Mouse (Mus musculus) fibroblast of lung, adult 2 months (primary cell): ENCODE data around the gene Adad2.

Source experiments
- DNase-seq: peaks from one replicate; pipeline ENCODE4 v3.0.0-alpha.2; 2011; ENCODE audit warnings: low read depth

Gene Adad2

DNA sequence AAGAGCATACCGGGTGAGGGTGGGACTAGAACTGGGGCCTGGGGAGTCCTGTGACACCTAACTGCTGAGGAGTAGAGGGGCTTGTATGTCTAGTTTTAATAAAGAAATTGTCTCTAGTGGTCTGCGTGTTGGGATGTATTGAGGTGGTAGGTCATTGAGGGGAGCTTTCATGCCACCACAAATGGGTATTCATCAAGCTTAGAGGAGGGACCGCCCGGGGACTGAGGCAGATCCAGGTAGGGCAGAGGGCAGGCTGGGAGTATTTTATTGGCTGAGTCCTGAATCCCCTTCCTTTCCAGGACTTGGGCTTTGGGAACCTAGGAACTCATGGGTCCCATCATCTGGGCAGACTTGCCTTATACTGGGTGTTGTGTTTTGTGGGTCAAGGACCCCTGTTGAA, 4.3 kb downstream of the Adad2 start:
- no peak for DNase-seq

- no peak for DNase-seq
Observed at GRCm38 (mm10) chr8:119617586-119617985, 5.0 kb downstream of the Adad2 start.

- DNase-seq, result no peak
Observed at GRCm38 (mm10) chr8:119618887-119619286, 6.3 kb downstream of the Adad2 start.

GRCm38 (mm10) chr8:119620116-119620840, 7.7 kb downstream of the Adad2 start:
- no peak for DNase-seq

- no peak for DNase-seq
Observed at GRCm38 (mm10) chr8:119620848-119621465, 8.4 kb downstream of the Adad2 start.

GRCm38 (mm10) chr8:119622555-119622954, 10.0 kb downstream of the Adad2 start:
- DNase-seq, result no peak

GRCm38 (mm10) chr8:119623061-119623460, 10.5 kb downstream of the Adad2 start:
- DNase-seq, result no peak

- no peak for DNase-seq
Observed at GRCm38 (mm10) chr8:119623744-119624143, 11.2 kb downstream of the Adad2 start.

- DNase-seq, result no peak
Observed at GRCm38 (mm10) chr8:119624916-119625315, 12.4 kb downstream of the Adad2 start.

DNA sequence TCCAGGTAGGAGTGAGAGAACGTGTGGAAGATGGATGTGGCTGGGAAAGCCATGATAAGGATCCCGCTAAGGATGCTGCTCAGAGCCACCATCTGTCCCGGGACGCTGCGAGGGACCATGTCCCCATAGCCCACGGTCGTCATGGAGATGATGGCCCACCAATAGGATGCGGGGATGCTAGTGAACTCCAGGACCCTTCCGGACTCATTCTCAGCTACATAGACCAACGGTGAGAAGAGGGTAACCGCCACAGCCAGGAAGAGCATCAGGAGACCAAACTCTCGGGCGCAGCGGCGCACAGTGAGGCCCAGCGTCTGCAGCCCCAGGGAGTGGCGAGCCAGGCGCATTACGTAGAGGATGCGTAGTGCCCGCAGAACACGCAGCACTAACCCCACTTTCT, 13.2 kb downstream of the Adad2 start:
- no peak for DNase-seq

- DNase-seq, result no peak
Observed at GRCm38 (mm10) chr8:119627199-119627598, 14.7 kb downstream of the Adad2 start.

DNA sequence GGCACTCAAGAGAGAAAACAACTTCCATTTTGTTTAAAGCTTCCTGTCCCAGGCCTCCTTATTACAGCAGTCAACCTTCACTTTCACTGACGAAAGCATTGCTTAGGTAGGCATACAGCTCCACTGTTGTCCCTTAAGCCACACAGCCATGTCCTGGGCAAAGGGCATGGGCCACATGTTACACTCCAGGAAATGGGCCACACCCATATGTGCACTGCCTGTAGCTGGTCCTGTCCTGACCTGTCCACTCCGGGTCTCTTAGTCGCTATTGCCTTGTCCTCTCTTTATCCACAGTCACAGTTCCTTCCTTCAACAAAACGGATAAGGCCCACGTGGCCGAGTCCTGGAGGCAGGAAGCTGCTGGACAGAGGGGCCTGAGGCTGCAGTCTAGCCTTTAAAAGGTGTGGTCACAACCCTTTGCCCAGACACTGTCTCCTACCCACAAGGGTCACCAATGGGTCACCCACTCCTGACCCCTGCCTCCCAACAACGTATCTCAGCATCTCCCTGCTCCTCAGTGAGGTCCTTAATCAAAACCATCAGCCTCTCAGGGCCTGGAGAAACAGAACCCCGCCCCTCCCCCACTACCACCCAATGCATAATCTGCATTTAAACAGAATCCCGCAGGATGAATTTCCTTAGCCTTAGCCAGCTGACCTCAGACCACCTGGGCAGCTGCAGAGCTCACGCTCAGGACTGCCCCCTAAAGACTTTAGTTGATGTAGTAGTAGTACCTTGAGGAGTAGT, 15.2 kb downstream of the Adad2 start:
- DNase-seq, result no peak

DNA sequence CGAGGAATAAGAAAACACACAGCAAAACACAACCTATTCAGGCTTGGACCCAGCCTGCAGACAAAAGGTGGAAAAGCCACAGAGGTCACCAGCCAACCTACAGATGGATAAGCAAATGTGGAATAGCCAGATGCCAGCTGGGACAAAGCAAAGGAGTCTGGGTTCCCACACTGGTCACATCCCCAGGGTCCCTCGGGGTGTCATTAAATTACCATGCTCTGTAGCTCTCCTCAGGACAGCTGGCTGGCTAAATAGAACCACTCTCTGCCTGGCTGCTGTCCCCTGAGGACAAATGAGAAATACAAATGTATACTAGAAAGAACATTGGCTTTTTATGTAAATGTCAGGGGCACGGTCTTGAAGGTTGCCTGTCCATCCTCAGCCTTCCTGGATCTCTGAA, 18.3 kb downstream of the Adad2 start:
- no peak for DNase-seq

DNA sequence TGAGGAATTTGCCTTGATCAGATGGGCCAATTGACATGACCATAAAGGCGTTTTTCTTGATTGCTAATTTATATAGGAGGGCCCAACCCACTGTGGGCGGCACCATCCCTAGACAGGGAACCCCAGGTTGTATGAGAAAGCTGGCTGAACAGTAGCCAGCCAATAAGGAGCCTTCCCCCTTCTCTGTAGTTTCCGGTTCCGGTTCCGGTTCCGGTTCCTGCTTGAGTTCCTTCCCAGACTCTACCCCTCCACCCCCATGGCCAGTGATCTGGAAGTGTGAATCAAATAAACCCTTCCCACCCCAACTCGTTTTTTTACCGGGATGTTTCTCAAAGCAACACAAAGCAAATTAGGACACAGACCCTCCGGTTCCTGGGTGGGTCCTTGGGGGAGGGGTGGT, 19.7 kb downstream of the Adad2 start:
- no peak for DNase-seq

GRCm38 (mm10) chr8:119632909-119633308, 20.4 kb downstream of the Adad2 start:
- DNase-seq, result no peak

DNA sequence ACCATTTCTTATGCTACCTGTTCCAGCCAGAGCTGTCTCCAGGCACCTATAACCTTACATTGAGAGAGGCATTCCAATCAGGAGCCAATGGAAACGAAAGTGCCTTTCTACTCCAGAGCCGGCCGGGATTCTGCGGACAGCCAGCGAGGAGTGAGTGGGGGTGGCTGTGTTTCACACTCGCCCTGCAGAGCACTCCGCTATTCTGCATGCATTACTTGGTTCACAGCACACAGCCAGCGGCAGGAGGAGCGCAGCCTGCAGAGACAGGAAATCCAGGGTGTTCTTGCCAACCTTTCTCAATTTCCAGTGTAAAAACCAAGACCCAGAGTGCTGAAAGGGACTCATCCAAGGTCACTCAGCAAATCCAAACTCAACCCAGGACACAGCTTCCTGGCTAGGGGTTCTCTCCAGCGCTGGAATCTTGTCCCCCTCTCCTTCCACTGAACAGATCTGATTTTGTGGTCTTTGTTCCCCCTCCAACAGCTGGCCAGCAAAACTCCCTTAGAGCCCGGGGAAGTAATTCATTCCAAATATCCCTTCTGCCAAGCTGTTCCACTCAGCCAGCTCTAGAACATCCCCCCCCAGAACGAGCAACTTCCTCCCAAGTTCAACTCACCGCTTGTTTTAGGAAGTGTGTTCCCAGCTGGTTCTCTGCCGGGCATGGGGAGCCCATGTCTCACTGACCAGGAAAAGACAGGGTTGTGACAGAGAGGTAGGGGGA, 22.2 kb downstream of the Adad2 start:
- DNase-seq, result no peak

DNA sequence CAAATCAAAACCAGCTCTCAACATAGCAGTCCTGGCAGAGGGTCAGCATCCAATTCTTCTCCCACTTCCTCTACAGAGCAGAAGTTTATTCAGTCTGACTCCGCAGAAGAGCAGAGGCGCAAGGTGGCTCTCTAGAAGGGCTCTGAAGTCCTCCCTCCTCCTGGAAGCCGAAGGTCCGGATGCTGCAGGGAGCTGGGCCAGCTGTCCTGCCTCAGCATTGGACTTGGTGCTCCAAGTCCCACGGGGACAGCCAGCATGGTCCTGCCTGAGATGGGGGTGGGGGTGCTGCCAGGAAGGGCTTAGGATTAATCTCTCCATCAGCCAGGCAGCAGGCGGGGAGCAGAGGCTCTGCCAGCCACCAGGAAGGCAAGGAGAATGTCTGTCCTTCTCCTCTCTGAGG, 22.8 kb downstream of the Adad2 start, which contains the start of gene Kcng4:
Gene Kcng4 (minus strand): TSS at position 303 of the 400 bp plus-strand sequence.
- DNase-seq, result no peak

DNA sequence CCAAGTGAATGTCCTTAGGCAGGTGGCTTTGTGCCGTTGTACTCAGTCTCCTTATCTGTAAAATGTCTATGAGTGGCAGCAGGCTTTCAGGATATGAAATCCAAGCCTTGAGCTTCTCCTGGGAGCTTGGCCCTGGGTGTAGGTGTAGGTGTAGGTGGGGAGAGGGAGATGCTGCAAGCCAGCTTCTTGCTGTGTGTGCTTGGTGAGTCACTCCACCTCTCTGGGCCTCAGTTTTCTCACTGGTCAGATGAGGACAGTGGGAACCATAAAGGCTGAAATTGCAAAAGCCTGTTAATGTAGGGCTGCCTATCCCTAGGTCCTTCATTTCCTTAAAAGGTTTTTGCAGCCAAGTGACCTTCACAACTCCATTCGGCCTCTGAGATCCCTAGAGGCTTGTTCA, 23.4 kb downstream of the Adad2 start:
- DNase-seq, result no peak

- DNase-seq, result no peak
Observed at GRCm38 (mm10) chr8:119636766-119637165, 24.2 kb downstream of the Adad2 start.

- DNase-seq, result no peak
Observed at GRCm38 (mm10) chr8:119637381-119637780, 24.8 kb downstream of the Adad2 start.

GRCm38 (mm10) chr8:119638261-119638660, 25.7 kb downstream of the Adad2 start:
- DNase-seq, result no peak

- no peak for DNase-seq
Observed at GRCm38 (mm10) chr8:119639798-119640197, 27.3 kb downstream of the Adad2 start.
